Mouse (Mus musculus) CD8-positive naive resting alpha-beta T cell, adult 57 days (primary cell): ENCODE data around the gene Hoxc8. TPM values are rescaled to one million over a fixed set of nuclear protein-coding genes. Genes with fewer than 3 reads are reported as not detected.

Experiments
- total RNA-seq: library from RNA; stranded (reverse); gene quantifications from one replicate; pipeline ENCODE4 v1.2.4, GENCODE M21; 2023

The Hoxc8 gene
- not detected for total RNA-seq

GRCm38 (mm10) chr15:102990461-102991397 lies at the start of gene Hoxc8:
Gene Hoxc8, plus strand, starts transcription at chr15:102990607.

GRCm38 (mm10) chr15:102954192-102955006 lies 36.0 kb upstream of the Hoxc8 start, which contains the start of gene Hoxc11:
Gene Hoxc11, plus strand, starts transcription at chr15:102954427.

GRCm38 (mm10) chr15:102966776-102967311 lies 23.6 kb upstream of the Hoxc8 start, which contains the start of gene Hoxc10:
Gene Hoxc10, plus strand, starts transcription at chr15:102966796.

GRCm38 (mm10) chr15:102967312-102967510 lies 23.2 kb upstream of the Hoxc8 start, which contains the start of gene Hoxc5:
Gene Hoxc5, plus strand, starts transcription at chr15:102967443.

DNA sequence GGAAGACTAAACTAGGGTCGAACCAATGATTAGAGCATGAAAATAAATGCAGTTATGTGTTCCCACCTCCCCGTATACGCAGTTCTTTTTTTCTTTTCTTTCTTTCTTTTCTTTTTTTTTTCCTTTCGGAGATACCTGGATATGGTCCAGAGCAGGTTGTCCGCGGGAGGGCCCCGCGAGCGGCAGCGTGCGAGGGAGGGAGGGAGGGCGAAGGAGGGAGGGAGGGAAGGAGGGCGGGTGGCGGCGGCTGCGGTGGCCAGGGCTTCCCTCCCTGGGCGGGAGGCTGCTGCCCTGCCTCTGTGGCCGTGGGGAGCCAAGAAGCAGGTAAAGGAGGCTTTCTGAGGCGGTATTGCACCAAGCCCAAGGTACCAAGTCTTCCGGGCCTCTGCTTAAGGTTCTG lies 14.2 kb upstream of the Hoxc8 start, which contains the start of gene Hoxc9:
Gene Hoxc9 (plus strand): TSS at position 269 of the 400 bp plus-strand sequence.

GRCm38 (mm10) chr15:102997939-102998355 lies 7.5 kb downstream of the Hoxc8 start, which contains the start of gene Hoxc6:
Gene Hoxc6, plus strand, starts transcription at chr15:102998257.

DNA sequence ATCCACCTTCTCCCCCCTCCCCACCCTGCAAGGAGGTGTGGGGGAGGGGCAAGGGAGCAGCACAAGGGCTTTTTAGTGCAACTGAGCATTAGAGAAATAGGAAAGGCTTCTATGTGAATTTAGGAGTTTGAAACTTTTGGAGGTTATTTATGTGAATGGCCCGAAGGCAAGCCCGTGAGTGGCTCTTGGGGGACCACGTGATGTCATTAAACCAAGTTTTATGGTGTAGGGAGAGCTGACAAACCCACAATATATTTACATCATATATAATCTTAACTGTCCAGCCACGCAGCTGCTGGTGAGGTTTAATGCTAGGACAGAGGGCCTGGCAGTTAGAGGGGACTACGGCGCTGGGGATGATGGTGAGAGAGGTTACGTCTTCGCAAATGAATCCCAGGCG lies 28.2 kb downstream of the Hoxc8 start, which contains the start of gene Hoxc4:
Gene Hoxc4 (plus strand): TSS at position 299 of the 400 bp plus-strand sequence.

Other genes with a start within 250 kb of the Hoxc8 start
- not detected for gene Hoxc13, start 69.5 kb upstream of the Hoxc8 start, total RNA-seq
- not detected for gene Hoxc12, start 53.9 kb upstream of the Hoxc8 start, total RNA-seq
- gene Hoxc11, start 36.2 kb upstream of the Hoxc8 start, total RNA-seq: not detected
- not detected for gene Hoxc10, start 23.8 kb upstream of the Hoxc8 start, total RNA-seq
- not detected for gene Hoxc5, start 23.2 kb upstream of the Hoxc8 start, total RNA-seq
- gene Hoxc9, start 14.2 kb upstream of the Hoxc8 start, total RNA-seq: not detected
- not detected for gene Hoxc6, start 7.7 kb downstream of the Hoxc8 start, total RNA-seq
- not detected for gene Hoxc4, start 28.3 kb downstream of the Hoxc8 start, total RNA-seq
- gene Smug1, start 176.5 kb downstream of the Hoxc8 start, total RNA-seq: 6.2 TPM
- gene Cbx5, start 249.2 kb downstream of the Hoxc8 start, total RNA-seq: 20.5 TPM
- 625 TPM for gene Hnrnpa1, start 249.8 kb downstream of the Hoxc8 start, total RNA-seq